In the genomic region with DNA sequence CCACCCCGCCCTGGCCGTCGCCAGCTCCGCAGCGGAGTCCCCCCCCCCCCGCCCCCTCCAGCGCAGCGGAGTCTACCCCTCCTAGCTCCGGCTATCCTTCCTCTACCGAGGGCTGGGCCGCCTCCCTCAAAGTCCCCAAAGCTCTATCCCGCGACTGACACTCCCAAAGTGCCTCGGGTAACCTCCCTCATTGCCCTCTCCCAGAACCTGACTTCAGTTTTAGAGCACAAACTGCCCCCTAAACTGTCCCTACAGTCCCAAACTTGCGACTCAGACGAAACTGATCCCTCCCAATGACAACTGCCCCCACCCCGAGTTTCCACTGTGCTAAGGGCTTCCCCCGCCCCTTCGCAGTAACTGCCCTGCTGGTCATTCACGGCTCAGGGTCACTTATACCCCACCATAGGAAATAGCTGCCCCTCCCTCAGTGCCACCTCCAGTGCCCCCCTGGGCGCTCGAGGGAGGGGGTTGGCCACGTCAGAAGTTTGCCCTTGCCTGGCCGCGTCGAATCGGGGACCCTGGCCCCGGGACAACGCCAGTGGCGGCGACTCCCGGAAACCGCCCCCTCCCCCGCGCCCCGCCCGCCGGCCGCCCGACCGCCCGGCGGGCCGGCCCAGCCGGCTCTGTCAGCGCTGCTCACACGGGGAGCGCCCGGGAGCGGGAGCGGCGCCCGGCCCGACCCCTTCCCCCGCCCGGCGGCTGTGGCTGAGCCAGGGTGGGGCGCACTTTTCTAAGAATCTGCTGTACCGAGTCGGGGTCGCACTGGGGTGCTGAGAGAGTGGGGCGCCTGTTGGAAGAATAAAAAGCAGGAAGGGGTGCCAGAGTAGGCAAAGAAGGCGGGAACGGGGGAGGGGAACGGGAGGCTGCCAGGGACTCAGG, we compare ENCODE assay signal across 8 mouse cellular contexts. TPM values are rescaled to one million over a fixed set of nuclear protein-coding genes. Genes with fewer than 3 reads are reported as not detected.
A peak's percentile ranks its signal among the peaks of the same experiment; 100 is the strongest.
DNase-seq lines count a peak whose midpoint lies in the region; ATAC-seq and TF ChIP-seq lines count a peak whose summit lies in the region.

No protein-coding gene starts in this region.

- peak overlapping the region; percentile 96 for H3K4me2 ChIP-seq in intestine, embryonic 16.5 days (ENCODE audit: low read depth, low read length)
- H3K4me2 ChIP-seq in limb, embryonic 15.5 days: peak overlapping the region; percentile 85
- peak overlapping the region; percentile 99 for H3K4me2 ChIP-seq in midbrain, embryonic 15.5 days

- WGBS in intestine, embryonic 16.5 days: under 1% methylated on average over 55 of the region's 65 CpGs
- WGBS in limb, embryonic 15.5 days: 0% methylated on average over 46 of the region's 65 CpGs
- WGBS in midbrain, embryonic 15.5 days: 1% methylated on average over 56 of the region's 65 CpGs

- peak; percentile 78 to 80 for DNase-seq in urinary bladder, adult 18-20 months (ENCODE audit: low spot score in 2 of 2)
- no peak for DNase-seq in urinary bladder, postnatal 10 days (ENCODE audit: low spot score)
- DNase-seq in heart, adult 11 months: peak; percentile 99

- H3K9me3 ChIP-seq in intestine, embryonic 16.5 days (ENCODE audit: control insufficient read depth, low read length): no peaks in the 10 kb centered on the region
- H3K9me3 ChIP-seq in limb, embryonic 15.5 days: no peaks in the 10 kb centered on the region
- no peaks in the 10 kb centered on the region for H3K9me3 ChIP-seq in midbrain, embryonic 15.5 days

- no peak for TF ChIP-seq CTCF in testis, adult 2 months (IDR thresholded peaks at IDR 0.05; ENCODE audit: control insufficient read depth, insufficient read depth, insufficient replicate concordance, low read depth, low read length)

- peaks cover 51% of the 10 kb centered on the region for H3K4me1 ChIP-seq in intestine, embryonic 16.5 days (ENCODE audit: control insufficient read depth, insufficient read depth, low read length)
- H3K4me1 ChIP-seq in limb, embryonic 15.5 days: peaks cover 83% of the 10 kb centered on the region
- H3K4me1 ChIP-seq in midbrain, embryonic 15.5 days: peaks cover 36% of the 10 kb centered on the region
- H3K4me1 ChIP-seq in testis, adult 2 months (ENCODE audit: control insufficient read depth, insufficient read depth, low read length): peaks cover 26% of the 10 kb centered on the region

- H3K36me3 ChIP-seq in intestine, embryonic 16.5 days (ENCODE audit: control insufficient read depth, insufficient read depth, low read length): no peaks in the 10 kb centered on the region
- peaks cover 25% of the 10 kb centered on the region for H3K36me3 ChIP-seq in limb, embryonic 15.5 days
- no peaks in the 10 kb centered on the region for H3K36me3 ChIP-seq in midbrain, embryonic 15.5 days (replicated peaks)
- no peaks in the 10 kb centered on the region for H3K36me3 ChIP-seq in testis, adult 2 months (ENCODE audit: control insufficient read depth, insufficient read depth, low read length)

- peak overlapping the region; percentile 80 for H3K9ac ChIP-seq in intestine, embryonic 16.5 days (ENCODE audit: low read depth, low read length)
- peak overlapping the region; percentile 43 for H3K9ac ChIP-seq in limb, embryonic 15.5 days
- peak overlapping the region; percentile 43 for H3K9ac ChIP-seq in midbrain, embryonic 15.5 days

- H3K4me3 ChIP-seq in intestine, embryonic 16.5 days (ENCODE audit: low read length): peak overlapping the region; percentile 69
- peak overlapping the region; percentile 58 for H3K4me3 ChIP-seq in limb, embryonic 15.5 days
- peak overlapping the region; percentile 61 for H3K4me3 ChIP-seq in midbrain, embryonic 15.5 days
- H3K4me3 ChIP-seq in testis, adult 2 months (ENCODE audit: control insufficient read depth, low read depth, low read length): peak overlapping the region; percentile 88

- peak; percentile 2; the same call in 1 of the 2 replicates for ATAC-seq in common myeloid progenitor, adult 5-6 weeks (replicated peaks; ENCODE audit: low read depth, poor library complexity, severe bottlenecking)
- peak; percentile 51 for ATAC-seq in intestine, embryonic 16.5 days
- peak; percentile 44 for ATAC-seq in limb, embryonic 15.5 days (ENCODE audit: insufficient number of reproducible peaks, low FRiP score, low TSS enrichment, low read depth)
- ATAC-seq in midbrain, embryonic 15.5 days (replicated peaks): peak; percentile 37; the same call in 1 of the 2 replicates

- no peaks in the 10 kb centered on the region for H3K27me3 ChIP-seq in intestine, embryonic 16.5 days (replicated peaks; ENCODE audit: control insufficient read depth, insufficient read depth, low read length)
- H3K27me3 ChIP-seq in limb, embryonic 15.5 days: no peaks in the 10 kb centered on the region
- peaks cover 65% of the 10 kb centered on the region for H3K27me3 ChIP-seq in midbrain, embryonic 15.5 days (replicated peaks)
- no peaks in the 10 kb centered on the region; the same call in 1 of the 2 replicates for H3K27me3 ChIP-seq in testis, adult 2 months (ENCODE audit: control insufficient read depth, insufficient read depth, low read length)

- TF ChIP-seq POLR2A in testis, adult 2 months (IDR thresholded peaks at IDR 0.05; ENCODE audit: control insufficient read depth, low read depth, low read length): peak; percentile 3; the same call in 1 of the 2 replicates

- peak overlapping the region; percentile 98 for H3K27ac ChIP-seq in intestine, embryonic 16.5 days (ENCODE audit: low read length)
- H3K27ac ChIP-seq in limb, embryonic 15.5 days: peak overlapping the region; percentile 99
- H3K27ac ChIP-seq in midbrain, embryonic 15.5 days: peak overlapping the region; percentile 77
- peak overlapping the region; percentile 79 for H3K27ac ChIP-seq in testis, adult 2 months (ENCODE audit: control insufficient read depth, insufficient read depth, low read depth, low read length)

RNA-seq across cellular contexts. Expression of a gene that starts 9.8 kb away (rescaled TPM):
- 1.2 and 3.9 TPM in 2 replicates for total RNA-seq in common myeloid progenitor, adult 5-6 weeks (2017)
- polyA plus RNA-seq in intestine, embryonic 16.5 days (2015; fragmentation: Nextera tagmentation; extraction: Ambion mirVana): 13.6 and 14.7 TPM in 2 replicates
- 120 and 128 TPM in 2 replicates for polyA plus RNA-seq in limb, embryonic 15.5 days (2015; fragmentation: Nextera tagmentation; extraction: Ambion mirVana)
- 4.1 and 6.4 TPM in 2 replicates for polyA plus RNA-seq in midbrain, embryonic 15.5 days (2015; fragmentation: Nextera tagmentation; extraction: Ambion mirVana)
- 2.6 and 3.9 TPM in 2 replicates for polyA plus RNA-seq in testis, adult 2 months (2012; rRNA removed)

RNA-seq across cellular contexts. Expression of a gene that starts 15.7 kb away (rescaled TPM):
- 81.3 and 108 TPM in 2 replicates for total RNA-seq in common myeloid progenitor, adult 5-6 weeks (2017)
- polyA plus RNA-seq in intestine, embryonic 16.5 days (2015; fragmentation: Nextera tagmentation; extraction: Ambion mirVana): 9.5 and 10.3 TPM in 2 replicates
- 6.3 and 6.6 TPM in 2 replicates for polyA plus RNA-seq in limb, embryonic 15.5 days (2015; fragmentation: Nextera tagmentation; extraction: Ambion mirVana)
- 0.98 and 1.1 TPM in 2 replicates for polyA plus RNA-seq in midbrain, embryonic 15.5 days (2015; fragmentation: Nextera tagmentation; extraction: Ambion mirVana)
- 0.17 and 0.23 TPM in 2 replicates for polyA plus RNA-seq in testis, adult 2 months (2012; rRNA removed)

RNA-seq across cellular contexts. Expression of a gene that starts 22.9 kb away (rescaled TPM):
- total RNA-seq in common myeloid progenitor, adult 5-6 weeks (2017): not detected in 2 replicates
- 0.13 TPM in 1 of 2 replicates, not detected in the other for polyA plus RNA-seq in intestine, embryonic 16.5 days (2015; fragmentation: Nextera tagmentation; extraction: Ambion mirVana)
- polyA plus RNA-seq in limb, embryonic 15.5 days (2015; fragmentation: Nextera tagmentation; extraction: Ambion mirVana): 0.79 and 0.83 TPM in 2 replicates
- 0.10 TPM in 1 of 2 replicates, not detected in the other for polyA plus RNA-seq in midbrain, embryonic 15.5 days (2015; fragmentation: Nextera tagmentation; extraction: Ambion mirVana)
- polyA plus RNA-seq in testis, adult 2 months (2012; rRNA removed): 0.08 and 0.10 TPM in 2 replicates

RNA-seq across cellular contexts. Expression of a gene that starts 31.8 kb away (rescaled TPM):
- 16.8 and 21.0 TPM in 2 replicates for total RNA-seq in common myeloid progenitor, adult 5-6 weeks (2017)
- 74.2 and 77.6 TPM in 2 replicates for polyA plus RNA-seq in intestine, embryonic 16.5 days (2015; fragmentation: Nextera tagmentation; extraction: Ambion mirVana)
- 100.0 and 103 TPM in 2 replicates for polyA plus RNA-seq in limb, embryonic 15.5 days (2015; fragmentation: Nextera tagmentation; extraction: Ambion mirVana)
- 58.5 and 64.0 TPM in 2 replicates for polyA plus RNA-seq in midbrain, embryonic 15.5 days (2015; fragmentation: Nextera tagmentation; extraction: Ambion mirVana)
- polyA plus RNA-seq in testis, adult 2 months (2012; rRNA removed): 12.1 and 14.3 TPM in 2 replicates

RNA-seq across cellular contexts. Expression of a gene that starts 43.0 kb away (rescaled TPM):
- total RNA-seq in common myeloid progenitor, adult 5-6 weeks (2017): 7.0 and 27.8 TPM in 2 replicates
- 33.2 and 38.4 TPM in 2 replicates for polyA plus RNA-seq in intestine, embryonic 16.5 days (2015; fragmentation: Nextera tagmentation; extraction: Ambion mirVana)
- polyA plus RNA-seq in limb, embryonic 15.5 days (2015; fragmentation: Nextera tagmentation; extraction: Ambion mirVana): 80.3 and 81.8 TPM in 2 replicates
- 38.0 and 39.4 TPM in 2 replicates for polyA plus RNA-seq in midbrain, embryonic 15.5 days (2015; fragmentation: Nextera tagmentation; extraction: Ambion mirVana)
- 23.1 and 27.3 TPM in 2 replicates for polyA plus RNA-seq in testis, adult 2 months (2012; rRNA removed)
